Mouse (Mus musculus) stomach, embryonic 16.5 days (tissue): ENCODE results near the gene Naaladl2. TPM values are rescaled to one million over a fixed set of nuclear protein-coding genes. Genes with fewer than 3 reads are reported as not detected.
A peak's percentile ranks its signal among the peaks of the same experiment; 100 is the strongest.
"Not testable (repeated sequence)": the region's sequence is repeated elsewhere in the genome, so short reads cannot be mapped to it uniquely, and the experiment has no call there.

Experiments
- ATAC-seq: fragments of 200-750 bp; cut with Nextera tagmentation; 2 replicates; pipeline ENCODE4 v1.8.0; 2017; ENCODE audit warnings: moderate number of reproducible peaks, moderate TSS enrichment; ENCODE audit not compliant: insufficient read depth, low FRiP score
- H3K27ac ChIP-seq: fragments of 300-500 bp; sonication (generic); 2 replicates; pipeline ENCODE4 v1.5.1; 2014; ENCODE audit warnings: low read length
- H3K27me3 ChIP-seq: fragments of 300-500 bp; sonication (generic); 2 replicates; pipeline ENCODE4 v1.6.1; 2014; ENCODE audit warnings: low read length, control low read depth, mixed read lengths; ENCODE audit not compliant: control insufficient read depth, insufficient read depth
- H3K36me3 ChIP-seq: fragments of 300-500 bp; sonication (generic); 2 replicates; pipeline ENCODE4 v1.6.1; 2014; ENCODE audit warnings: low read length; ENCODE audit not compliant: control insufficient read depth, insufficient read depth
- H3K4me1 ChIP-seq: fragments of 300-500 bp; sonication (generic); 2 replicates; pipeline ENCODE4 v1.6.1; 2014; ENCODE audit warnings: low read length, control low read depth, mixed read lengths; ENCODE audit not compliant: control insufficient read depth, insufficient read depth
- H3K4me2 ChIP-seq: fragments of 300-500 bp; sonication (generic); 2 replicates; pipeline ENCODE4 v1.6.1; 2014; ENCODE audit warnings: low read depth, low read length, mixed read lengths
- H3K4me3 ChIP-seq: fragments of 300-500 bp; sonication (generic); replicated peaks from 2 replicates; pipeline ENCODE4 v1.5.1; 2014; ENCODE audit warnings: mild to moderate bottlenecking, low read length
- H3K9ac ChIP-seq: fragments of 300-500 bp; sonication (generic); 2 replicates; pipeline ENCODE4 v1.6.1; 2014; ENCODE audit warnings: low read length
- H3K9me3 ChIP-seq: fragments of 300-500 bp; sonication (generic); replicated peaks from 2 replicates; pipeline ENCODE4 v1.6.1; 2016; ENCODE audit warnings: low read length, control low read depth; ENCODE audit not compliant: control insufficient read depth
- WGBS: fragments of 180-500 bp; shearing (Covaris S2); extraction: QIAGEN DNeasy Blood & Tissue Kit; methylation state at CpG from one replicate; pipeline ENCODE4 v1.1.7; 2014; 5-methylcytosine and 5-hydroxymethylcytosine counted together
- polyA plus RNA-seq: library from polyadenylated mRNA; unstranded; fragments of >200 nt; fragmentation: Nextera tagmentation; extraction: Ambion mirVana; gene quantifications from 2 replicates; pipeline ENCODE4 v1.2.1, GENCODE M21; 2015

Naaladl2 gene
- polyA plus RNA-seq, 1 experiment from 2014 or later, result 4.6 TPM

GRCm38 (mm10) chr3:24355010-24355409 lies 789.1 kb downstream of the Naaladl2 start:
- 65% methylated on average over 2 of the region's 2 CpGs for WGBS
- Histone ChIP-seq H3K27ac (no peak overlapping the region), H3K4me3 (no peak overlapping the region), H3K9ac (no peak overlapping the region), H3K27me3 (no peaks in the 10 kb centered on the region), H3K9me3 (no peaks in the 10 kb centered on the region), H3K4me1 (no peaks in the 10 kb centered on the region), H3K36me3 (no peaks in the 10 kb centered on the region), H3K4me2 (no peak overlapping the region)
- no peak for ATAC-seq

DNA sequence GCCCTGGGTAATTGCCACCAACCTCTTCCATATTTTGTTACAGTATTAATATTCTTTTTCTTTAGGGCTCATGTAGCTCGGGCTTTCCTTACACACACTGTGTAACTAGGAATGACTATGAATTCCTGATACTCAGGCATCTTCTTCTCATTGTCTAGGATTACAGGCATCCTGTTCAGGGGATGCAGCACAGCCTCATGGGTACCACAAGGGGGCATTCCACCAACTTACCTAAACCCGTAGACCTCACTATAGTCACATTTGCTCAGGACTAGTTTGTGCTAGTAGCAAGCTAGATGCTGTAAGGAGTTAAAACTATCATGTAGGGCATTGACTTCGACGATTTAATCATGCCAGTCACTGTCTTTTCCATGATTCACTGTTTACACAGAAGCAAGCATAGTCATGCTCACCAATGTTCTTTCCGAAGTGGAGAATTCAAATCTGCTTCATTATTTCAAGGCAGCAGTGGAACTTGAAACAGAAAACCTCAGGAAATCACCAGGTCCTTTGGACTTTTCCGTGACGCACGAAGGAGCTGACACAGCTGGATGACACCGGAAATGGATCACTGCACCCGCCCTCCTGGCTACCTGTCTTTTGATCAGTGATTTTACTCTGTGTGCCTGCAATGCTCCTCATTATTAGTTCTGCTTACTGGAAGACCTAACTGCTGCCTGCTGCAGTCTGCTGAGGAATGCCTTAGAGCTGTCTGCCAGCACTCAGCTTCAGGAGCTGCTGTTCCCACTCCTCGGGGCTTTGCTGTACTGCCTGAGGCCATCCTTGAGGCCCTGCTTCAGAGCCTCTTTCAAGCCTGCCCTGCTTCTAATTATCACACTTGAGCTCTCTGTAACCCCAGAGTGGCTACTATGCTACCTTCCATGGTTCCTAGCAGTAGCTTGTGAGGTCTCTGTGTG lies 822.3 kb downstream of the Naaladl2 start:
- no peak overlapping the region for H3K4me3 ChIP-seq
- no peak overlapping the region for H3K9ac ChIP-seq
- no peak for ATAC-seq
- no peaks in the 10 kb centered on the region for H3K4me1 ChIP-seq
- no peak overlapping the region for H3K4me2 ChIP-seq
- no peaks in the 10 kb centered on the region for H3K36me3 ChIP-seq
- 74% methylated on average over 11 of the region's 11 CpGs for WGBS
- H3K9me3 ChIP-seq, result no peaks in the 10 kb centered on the region
- no peak overlapping the region for H3K27ac ChIP-seq
- no peaks in the 10 kb centered on the region for H3K27me3 ChIP-seq

- no peaks in the 10 kb centered on the region for H3K36me3 ChIP-seq
- H3K4me1 ChIP-seq, result no peaks in the 10 kb centered on the region
- no peak overlapping the region for H3K4me2 ChIP-seq
- H3K27ac ChIP-seq, result no peak overlapping the region
- no peak overlapping the region for H3K9ac ChIP-seq
- ATAC-seq, result peak; percentile 47; the same call in 1 of the 2 replicates
- no peak overlapping the region for H3K4me3 ChIP-seq
- H3K9me3 ChIP-seq, result no peaks in the 10 kb centered on the region
- 31% methylated on average over 4 of the region's 4 CpGs for WGBS
- H3K27me3 ChIP-seq, result no peaks in the 10 kb centered on the region
Observed at GRCm38 (mm10) chr3:24314658-24315297, 829.3 kb downstream of the Naaladl2 start.

- no peaks in the 10 kb centered on the region for H3K9me3 ChIP-seq
- 76% methylated on average over 2 of the region's 2 CpGs for WGBS
- H3K27me3 ChIP-seq, result no peaks in the 10 kb centered on the region
Observed at GRCm38 (mm10) chr3:24225418-24225817, 918.6 kb downstream of the Naaladl2 start.

GRCm38 (mm10) chr3:24217476-24217875 lies 926.6 kb downstream of the Naaladl2 start:
- Histone ChIP-seq H3K4me2 (no peak overlapping the region), H3K27me3 (no peaks in the 10 kb centered on the region), H3K4me3 (no peak overlapping the region), H3K27ac (no peak overlapping the region), H3K9me3 (no peaks in the 10 kb centered on the region), H3K4me1 (no peaks in the 10 kb centered on the region), H3K36me3 (no peaks in the 10 kb centered on the region), H3K9ac (no peak overlapping the region)
- no peak for ATAC-seq
- 96% methylated on average over 1 of the region's 1 CpGs for whole genome bisulfite sequencing

More at GRCm38 (mm10) chr3:24225418-24225817, 918.6 kb downstream of the Naaladl2 start:
- no peak overlapping the region for H3K27ac ChIP-seq
- no peak overlapping the region for H3K9ac ChIP-seq
- H3K4me1 ChIP-seq, result no peaks in the 10 kb centered on the region
- no peak overlapping the region for H3K4me3 ChIP-seq
- no peak overlapping the region for H3K4me2 ChIP-seq
- no peak for ATAC-seq
- H3K36me3 ChIP-seq, result no peaks in the 10 kb centered on the region

DNA sequence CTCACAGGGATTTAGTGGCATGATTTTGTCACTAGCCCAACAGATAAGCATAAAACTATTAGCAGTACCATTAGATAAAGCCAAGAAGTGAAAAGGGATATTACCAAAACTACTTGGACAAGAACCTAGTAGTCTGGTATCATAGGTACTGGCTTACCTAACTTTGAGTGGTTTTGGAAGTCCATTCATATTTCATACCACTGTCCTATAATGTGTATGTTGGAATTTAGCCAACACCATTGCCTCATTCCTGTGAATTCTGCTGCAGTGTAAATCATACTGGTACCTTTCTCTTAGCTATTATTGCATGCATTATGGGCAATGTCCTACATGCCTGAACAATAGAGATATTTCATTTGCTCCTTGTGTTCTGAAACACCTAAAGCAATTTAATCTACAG lies 977.5 kb downstream of the Naaladl2 start:
- Histone ChIP-seq H3K4me1 (no peaks in the 10 kb centered on the region), H3K9me3 (no peaks in the 10 kb centered on the region), H3K4me3 (no peak overlapping the region), H3K9ac (no peak overlapping the region), H3K4me2 (no peak overlapping the region), H3K27ac (no peak overlapping the region), H3K36me3 (no peaks in the 10 kb centered on the region), H3K27me3 (no peaks in the 10 kb centered on the region)
- no peak for ATAC-seq

- no peak overlapping the region for H3K27ac ChIP-seq
- no peak for ATAC-seq
- no peak overlapping the region for H3K4me2 ChIP-seq
- no peaks in the 10 kb centered on the region for H3K9me3 ChIP-seq
- H3K9ac ChIP-seq, result no peak overlapping the region
- H3K4me3 ChIP-seq, result no peak overlapping the region
- no peaks in the 10 kb centered on the region for H3K36me3 ChIP-seq
- no peaks in the 10 kb centered on the region for H3K4me1 ChIP-seq
- no peaks in the 10 kb centered on the region for H3K27me3 ChIP-seq
Observed at GRCm38 (mm10) chr3:24163992-24164391, 980.1 kb downstream of the Naaladl2 start.

DNA sequence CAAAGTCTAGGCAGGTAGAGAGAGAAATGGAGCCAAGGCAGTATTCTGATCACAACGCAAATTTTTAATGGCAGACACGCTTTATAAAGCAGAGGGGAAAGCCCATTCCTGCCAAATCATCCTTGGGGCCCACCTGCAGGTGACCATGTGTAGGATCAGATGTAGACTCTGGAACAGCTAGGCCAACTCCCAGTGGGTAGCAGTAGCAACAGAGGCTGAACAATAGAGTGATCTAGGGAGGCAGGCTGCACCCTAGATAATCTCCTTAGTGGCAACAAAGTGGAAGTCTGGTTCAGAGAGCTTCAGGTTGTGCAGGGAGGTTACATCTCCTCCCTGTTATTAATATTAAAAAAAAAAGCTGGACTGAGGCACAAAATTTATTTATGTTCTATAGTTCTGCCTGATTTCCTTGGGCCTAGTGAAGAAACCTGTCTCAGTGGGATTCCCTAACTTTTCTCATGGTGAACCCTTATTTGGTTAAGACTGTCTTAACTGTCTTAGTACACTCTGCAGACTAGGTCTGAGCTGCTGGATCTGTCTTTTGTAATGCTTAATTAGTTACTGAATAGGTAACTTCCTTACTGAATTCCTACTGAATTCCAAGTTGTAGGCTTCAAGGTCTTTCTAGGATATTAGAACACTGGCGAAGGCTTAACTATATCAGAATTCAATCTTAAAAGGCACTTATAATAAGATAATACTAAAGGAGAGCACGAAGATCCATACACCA lies 992.8 kb downstream of the Naaladl2 start:
- not testable (repeated sequence) for H3K27me3 ChIP-seq, ATAC-seq, H3K9me3 ChIP-seq, H3K36me3 ChIP-seq, H3K27ac ChIP-seq, H3K9ac ChIP-seq, H3K4me2 ChIP-seq, H3K4me1 ChIP-seq, H3K4me3 ChIP-seq
- WGBS, result 80% methylated on average over 4 of the region's 4 CpGs

DNA sequence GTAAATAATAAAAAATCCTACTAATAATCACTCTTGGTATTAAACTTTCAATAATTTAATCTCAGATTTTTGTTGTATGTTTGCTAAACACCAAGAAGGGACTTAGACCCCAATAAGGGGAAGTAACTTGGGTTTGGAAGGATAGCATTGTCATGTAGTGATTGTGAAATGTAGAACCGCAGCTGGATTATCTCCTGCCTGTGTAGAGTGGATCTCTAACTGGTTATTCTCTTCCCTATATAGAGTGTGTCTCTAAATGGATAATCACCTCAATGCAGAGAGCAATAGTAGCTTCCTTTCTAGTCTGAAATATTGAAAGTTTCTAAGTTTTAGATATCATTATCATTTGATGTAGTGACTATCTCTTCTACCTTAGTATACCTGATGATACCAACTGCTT lies 1001.3 kb downstream of the Naaladl2 start:
- Histone ChIP-seq H3K9me3 (no peaks in the 10 kb centered on the region), H3K4me3 (no peak overlapping the region), H3K4me2 (no peak overlapping the region), H3K4me1 (no peaks in the 10 kb centered on the region), H3K27ac (no peak overlapping the region), H3K9ac (no peak overlapping the region), H3K27me3 (no peaks in the 10 kb centered on the region), H3K36me3 (no peaks in the 10 kb centered on the region)
- WGBS, result 77% methylated on average over 1 of the region's 1 CpGs
- ATAC-seq, result no peak
